Mouse (Mus musculus) small intestine, adult 10 weeks (tissue): Measurements from ENCODE around the gene Defa26. TPM values are rescaled to one million over a fixed set of nuclear protein-coding genes. Genes with fewer than 3 reads are reported as not detected.

Experiments
- polyA plus RNA-seq: library from polyadenylated mRNA; stranded (reverse); fragments of 350-450 nt; fragmentation: Illumina TruSeq; extraction: RNeasy Lipid Tissue Mini Kit (QIAGEN cat#74804); gene quantifications from one replicate; pipeline ENCODE4 v1.2.3, GENCODE M21; 2014; ENCODE audit warnings: low replicate concordance

Gene Defa26
- polyA plus RNA-seq, result 232 TPM

GRCm38 (mm10) chr8:21617883-21618282 is at the start of gene Defa26:
Defa26 (plus strand) TSS chr8:21618183.

GRCm38 (mm10) chr8:21582706-21583105 is 35.3 kb upstream of the Defa26 start, which contains the start of gene Defa28:
Defa28 (plus strand) TSS chr8:21583006.

GRCm38 (mm10) chr8:21594408-21594807 is 23.6 kb upstream of the Defa26 start, which contains the start of gene Gm7861:
Gm7861 (minus strand) TSS chr8:21594508.

GRCm38 (mm10) chr8:21655480-21655879 is 37.5 kb downstream of the Defa26 start, which contains the start of gene Defa17:
Defa17 (plus strand) TSS chr8:21655780.

GRCm38 (mm10) chr8:21665497-21665896 is 47.5 kb downstream of the Defa26 start, which contains the start of gene Defa34:
Defa34 (plus strand) TSS chr8:21665797.

Other genes starting within 250 kb of the Defa26 start
- 12.8 TPM for gene Defa2, start 239.7 kb upstream of the Defa26 start, polyA plus RNA-seq
- 12.8 TPM for gene Defa33, start 226.4 kb upstream of the Defa26 start, polyA plus RNA-seq
- gene Defa36, start 190.8 kb upstream of the Defa26 start, polyA plus RNA-seq, result 52.6 TPM
- not detected for gene Gm7849, start 161.6 kb upstream of the Defa26 start, polyA plus RNA-seq
- gene Defa20, start 108.9 kb upstream of the Defa26 start, polyA plus RNA-seq, result 5.3 TPM
- 5.3 TPM for gene Defa32, start 89.2 kb upstream of the Defa26 start, polyA plus RNA-seq
- gene Defa37, start 52.8 kb upstream of the Defa26 start, polyA plus RNA-seq, result 2,479 TPM
- not detected for gene Defa28, start 35.2 kb upstream of the Defa26 start, polyA plus RNA-seq
- 425 TPM for gene Gm7861, start 23.7 kb upstream of the Defa26 start, polyA plus RNA-seq
- 6,963 TPM for gene Defa17, start 37.6 kb downstream of the Defa26 start, polyA plus RNA-seq
- gene Defa34, start 47.6 kb downstream of the Defa26 start, polyA plus RNA-seq, result 146 TPM
- 296 TPM for gene AY761184, start 85.5 kb downstream of the Defa26 start, polyA plus RNA-seq
- 1,739 TPM for gene Defa24, start 116.3 kb downstream of the Defa26 start, polyA plus RNA-seq
- not detected for gene Defb50, start 205.4 kb downstream of the Defa26 start, polyA plus RNA-seq
- not detected for gene Defb2, start 221.7 kb downstream of the Defa26 start, polyA plus RNA-seq
- gene Defb10, start 240.7 kb downstream of the Defa26 start, polyA plus RNA-seq, result not detected